Mouse (Mus musculus): ENCODE measurements around the gene Nudt22. TPM values are rescaled to one million over a fixed set of nuclear protein-coding genes. Genes with fewer than 3 reads are reported as not detected.

Nudt22 gene
- polyA plus RNA-seq, 1 experiment from 2014 or later, result 19.6 TPM

- peak overlapping the region; percentile 97 for H3K27ac ChIP-seq (ENCODE audit: low read depth, low read length)
- H3K9ac ChIP-seq (ENCODE audit: low read length), result peak overlapping the region; percentile 86
- no peaks in the 10 kb centered on the region for H3K9me3 ChIP-seq (ENCODE audit: control insufficient read depth, low read length)
- H3K36me3 ChIP-seq (ENCODE audit: control insufficient read depth, insufficient read depth, low read length), result no peaks in the 10 kb centered on the region
- H3K27me3 ChIP-seq (ENCODE audit: control insufficient read depth, insufficient read depth, low read length), result no peaks in the 10 kb centered on the region
- H3K4me2 ChIP-seq (ENCODE audit: low read depth), result peak overlapping the region; percentile 81
- H3K4me1 ChIP-seq (ENCODE audit: control insufficient read depth, insufficient read depth, low read length), result peaks cover 10% of the 10 kb centered on the region
- WGBS, result 0% methylated on average over 28 of the region's 28 CpGs
- DNase-seq (ENCODE audit: low spot score) (peak; percentile 72), ATAC-seq (ENCODE audit: insufficient read depth, low FRiP score, low TSS enrichment) (peak; percentile 61)
- peak overlapping the region; percentile 63 for H3K4me3 ChIP-seq (ENCODE audit: low read depth, low read length)
Observed at GRCm38 (mm10) chr19:6950613-6951153, 45.2 kb downstream of the Nudt22 start.

GRCm38 (mm10) chr19:6949951-6950350 lies 46.0 kb downstream of the Nudt22 start:
- 54% methylated on average over 5 of the region's 5 CpGs for WGBS
- H3K9me3 ChIP-seq (ENCODE audit: control insufficient read depth, low read length), result no peaks in the 10 kb centered on the region
- no peaks in the 10 kb centered on the region for H3K27me3 ChIP-seq (ENCODE audit: control insufficient read depth, insufficient read depth, low read length)
- no peak for ATAC-seq (ENCODE audit: insufficient read depth, low FRiP score, low TSS enrichment)
- H3K4me1 ChIP-seq (ENCODE audit: control insufficient read depth, insufficient read depth, low read length), result peaks cover 10% of the 10 kb centered on the region
- no peaks in the 10 kb centered on the region for H3K36me3 ChIP-seq (ENCODE audit: control insufficient read depth, insufficient read depth, low read length)
- peak overlapping the region; percentile 63 for H3K4me3 ChIP-seq (ENCODE audit: low read depth, low read length)
- H3K4me2 ChIP-seq (ENCODE audit: low read depth), result peak overlapping the region; percentile 81
- no peak for DNase-seq (ENCODE audit: low spot score)
- peak overlapping the region; percentile 97; the same call in 1 of the 2 replicates for H3K27ac ChIP-seq (ENCODE audit: low read depth, low read length)
- H3K9ac ChIP-seq (ENCODE audit: low read length), result peak overlapping the region; percentile 86

- H3K9ac ChIP-seq (ENCODE audit: low read length), result no peak overlapping the region
- H3K4me2 ChIP-seq (ENCODE audit: low read depth), result no peak overlapping the region
- no peaks in the 10 kb centered on the region for H3K9me3 ChIP-seq (ENCODE audit: control insufficient read depth, low read length)
- no peak overlapping the region for H3K27ac ChIP-seq (ENCODE audit: low read depth, low read length)
- no peaks in the 10 kb centered on the region for H3K36me3 ChIP-seq (ENCODE audit: control insufficient read depth, insufficient read depth, low read length)
- no peak overlapping the region for H3K4me3 ChIP-seq (ENCODE audit: low read depth, low read length)
- peaks cover 10% of the 10 kb centered on the region for H3K4me1 ChIP-seq (ENCODE audit: control insufficient read depth, insufficient read depth, low read length)
- ATAC-seq (ENCODE audit: insufficient read depth, low FRiP score, low TSS enrichment), result no peak
- WGBS, result 88% methylated on average over 5 of the region's 5 CpGs
- no peak for DNase-seq (ENCODE audit: low spot score)
- no peaks in the 10 kb centered on the region for H3K27me3 ChIP-seq (ENCODE audit: control insufficient read depth, insufficient read depth, low read length)
Observed at GRCm38 (mm10) chr19:6949532-6949931, 46.4 kb downstream of the Nudt22 start.

GRCm38 (mm10) chr19:6948186-6948585 lies 47.7 kb downstream of the Nudt22 start:
- Histone ChIP-seq H3K9me3 (ENCODE audit: control insufficient read depth, low read length) (no peaks in the 10 kb centered on the region), H3K9ac (ENCODE audit: low read length) (no peak overlapping the region), H3K4me3 (ENCODE audit: low read depth, low read length) (no peak overlapping the region), H3K27ac (ENCODE audit: low read depth, low read length) (no peak overlapping the region), H3K4me1 (ENCODE audit: control insufficient read depth, insufficient read depth, low read length) (peaks cover 10% of the 10 kb centered on the region), H3K27me3 (ENCODE audit: control insufficient read depth, insufficient read depth, low read length) (no peaks in the 10 kb centered on the region), H3K4me2 (ENCODE audit: low read depth) (no peak overlapping the region), H3K36me3 (ENCODE audit: control insufficient read depth, insufficient read depth, low read length) (no peaks in the 10 kb centered on the region)
- ATAC-seq (ENCODE audit: insufficient read depth, low FRiP score, low TSS enrichment) (no peak), DNase-seq (ENCODE audit: low spot score) (no peak)
- 78% methylated on average over 4 of the region's 4 CpGs for WGBS

- H3K9ac ChIP-seq (ENCODE audit: low read length), result no peak overlapping the region
- no peak for ATAC-seq (ENCODE audit: insufficient read depth, low FRiP score, low TSS enrichment)
Observed at GRCm38 (mm10) chr19:6947742-6948141, 48.2 kb downstream of the Nudt22 start.

GRCm38 (mm10) chr19:6943709-6944108 lies 52.2 kb downstream of the Nudt22 start:
- Histone ChIP-seq H3K27me3 (ENCODE audit: control insufficient read depth, insufficient read depth, low read length) (no peaks in the 10 kb centered on the region), H3K9me3 (ENCODE audit: control insufficient read depth, low read length) (no peaks in the 10 kb centered on the region), H3K4me1 (ENCODE audit: control insufficient read depth, insufficient read depth, low read length) (peaks cover 15% of the 10 kb centered on the region), H3K36me3 (ENCODE audit: control insufficient read depth, insufficient read depth, low read length) (no peaks in the 10 kb centered on the region), H3K27ac (ENCODE audit: low read depth, low read length) (no peak overlapping the region), H3K4me2 (ENCODE audit: low read depth) (no peak overlapping the region), H3K9ac (ENCODE audit: low read length) (no peak overlapping the region), H3K4me3 (ENCODE audit: low read depth, low read length) (no peak overlapping the region)
- no peak for ATAC-seq (ENCODE audit: insufficient read depth, low FRiP score, low TSS enrichment)
- 93% methylated on average over 6 of the region's 6 CpGs for WGBS
- no peak for DNase-seq (ENCODE audit: low spot score)

More at GRCm38 (mm10) chr19:6947742-6948141, 48.2 kb downstream of the Nudt22 start:
- 64% methylated on average over 4 of the region's 4 CpGs for WGBS
- Histone ChIP-seq H3K27me3 (ENCODE audit: control insufficient read depth, insufficient read depth, low read length) (no peaks in the 10 kb centered on the region), H3K4me2 (ENCODE audit: low read depth) (no peak overlapping the region), H3K9me3 (ENCODE audit: control insufficient read depth, low read length) (no peaks in the 10 kb centered on the region), H3K27ac (ENCODE audit: low read depth, low read length) (no peak overlapping the region), H3K4me1 (ENCODE audit: control insufficient read depth, insufficient read depth, low read length) (peaks cover 11% of the 10 kb centered on the region), H3K36me3 (ENCODE audit: control insufficient read depth, insufficient read depth, low read length) (no peaks in the 10 kb centered on the region), H3K4me3 (ENCODE audit: low read depth, low read length) (no peak overlapping the region)
- no peak for DNase-seq (ENCODE audit: low spot score)

Other genes starting within 250 kb of the Nudt22 start
- gene Rps6ka4, start 155.5 kb downstream of the Nudt22 start, polyA plus RNA-seq (2014; fragmentation: Nextera tagmentation; extraction: Ambion mirVana), result 4.7 and 6.7 TPM in 2 replicates
- 0.89 and 1.0 TPM in 2 replicates for gene Ccdc88b, start 137.9 kb downstream of the Nudt22 start, polyA plus RNA-seq (2014; fragmentation: Nextera tagmentation; extraction: Ambion mirVana)
- 125 and 131 TPM in 2 replicates for gene Trmt112, start 86.4 kb downstream of the Nudt22 start, polyA plus RNA-seq (2014; fragmentation: Nextera tagmentation; extraction: Ambion mirVana)
- gene Prdx5, start 86.0 kb downstream of the Nudt22 start, polyA plus RNA-seq (2014; fragmentation: Nextera tagmentation; extraction: Ambion mirVana), result 110 and 120 TPM in 2 replicates
- 4.1 and 4.3 TPM in 2 replicates for gene Esrra, start 74.3 kb downstream of the Nudt22 start, polyA plus RNA-seq (2014; fragmentation: Nextera tagmentation; extraction: Ambion mirVana)
- 0.77 TPM in 1 of 2 replicates, not detected in the other for gene Catsperz, start 70.7 kb downstream of the Nudt22 start, polyA plus RNA-seq (2014; fragmentation: Nextera tagmentation; extraction: Ambion mirVana)
- 0.13 and 0.28 TPM in 2 replicates for gene Kcnk4, start 61.6 kb downstream of the Nudt22 start, polyA plus RNA-seq (2014; fragmentation: Nextera tagmentation; extraction: Ambion mirVana)
- gene Bad, start 54.3 kb downstream of the Nudt22 start, polyA plus RNA-seq (2014; fragmentation: Nextera tagmentation; extraction: Ambion mirVana), result 53.0 and 58.5 TPM in 2 replicates
- gene Gpr137, start 53.6 kb downstream of the Nudt22 start, polyA plus RNA-seq (2014; fragmentation: Nextera tagmentation; extraction: Ambion mirVana), result 34.6 and 39.7 TPM in 2 replicates
- 290 and 313 TPM in 2 replicates for gene Ppp1r14b, start 21.1 kb downstream of the Nudt22 start, polyA plus RNA-seq (2014; fragmentation: Nextera tagmentation; extraction: Ambion mirVana)
- 22.7 and 25.0 TPM in 2 replicates for gene Plcb3, start 19.6 kb downstream of the Nudt22 start, polyA plus RNA-seq (2014; fragmentation: Nextera tagmentation; extraction: Ambion mirVana)
- 80.1 and 86.5 TPM in 2 replicates for gene Fkbp2, start 15.6 kb downstream of the Nudt22 start, polyA plus RNA-seq (2014; fragmentation: Nextera tagmentation; extraction: Ambion mirVana)
- 27.8 and 29.4 TPM in 2 replicates for gene Vegfb, start 8.5 kb downstream of the Nudt22 start, polyA plus RNA-seq (2014; fragmentation: Nextera tagmentation; extraction: Ambion mirVana)
- gene Dnajc4, start 3.5 kb downstream of the Nudt22 start, polyA plus RNA-seq (2014; fragmentation: Nextera tagmentation; extraction: Ambion mirVana), result 16.2 and 17.3 TPM in 2 replicates
- 9.7 and 12.1 TPM in 2 replicates for gene Trpt1, start within 50 bp of the Nudt22 start, polyA plus RNA-seq (2014; fragmentation: Nextera tagmentation; extraction: Ambion mirVana)
- 8.8 and 9.5 TPM in 2 replicates for gene Fermt3, start 23.4 kb upstream of the Nudt22 start, polyA plus RNA-seq (2014; fragmentation: Nextera tagmentation; extraction: Ambion mirVana)
- 423 and 425 TPM in 2 replicates for gene Stip1, start 43.9 kb upstream of the Nudt22 start, polyA plus RNA-seq (2014; fragmentation: Nextera tagmentation; extraction: Ambion mirVana)
- 3.2 and 3.3 TPM in 2 replicates for gene Macrod1, start 60.7 kb upstream of the Nudt22 start, polyA plus RNA-seq (2014; fragmentation: Nextera tagmentation; extraction: Ambion mirVana)
- gene Flrt1, start 109.6 kb upstream of the Nudt22 start, polyA plus RNA-seq (2014; fragmentation: Nextera tagmentation; extraction: Ambion mirVana), result 6.6 and 7.5 TPM in 2 replicates
- gene Otub1, start 210.2 kb upstream of the Nudt22 start, polyA plus RNA-seq (2014; fragmentation: Nextera tagmentation; extraction: Ambion mirVana), result 248 and 255 TPM in 2 replicates
- gene Cox8a, start 221.5 kb upstream of the Nudt22 start, polyA plus RNA-seq (2014; fragmentation: Nextera tagmentation; extraction: Ambion mirVana), result 706 and 761 TPM in 2 replicates
- 83.5 and 90.4 TPM in 2 replicates for gene Naa40, start 245.1 kb upstream of the Nudt22 start, polyA plus RNA-seq (2014; fragmentation: Nextera tagmentation; extraction: Ambion mirVana)